Mouse (Mus musculus): ENCODE data around the gene Hrc.
"Not testable (repeated sequence)": the region's sequence is repeated elsewhere in the genome, so short reads cannot be mapped to it uniquely, and the experiment has no call there.

Hrc gene

DNA sequence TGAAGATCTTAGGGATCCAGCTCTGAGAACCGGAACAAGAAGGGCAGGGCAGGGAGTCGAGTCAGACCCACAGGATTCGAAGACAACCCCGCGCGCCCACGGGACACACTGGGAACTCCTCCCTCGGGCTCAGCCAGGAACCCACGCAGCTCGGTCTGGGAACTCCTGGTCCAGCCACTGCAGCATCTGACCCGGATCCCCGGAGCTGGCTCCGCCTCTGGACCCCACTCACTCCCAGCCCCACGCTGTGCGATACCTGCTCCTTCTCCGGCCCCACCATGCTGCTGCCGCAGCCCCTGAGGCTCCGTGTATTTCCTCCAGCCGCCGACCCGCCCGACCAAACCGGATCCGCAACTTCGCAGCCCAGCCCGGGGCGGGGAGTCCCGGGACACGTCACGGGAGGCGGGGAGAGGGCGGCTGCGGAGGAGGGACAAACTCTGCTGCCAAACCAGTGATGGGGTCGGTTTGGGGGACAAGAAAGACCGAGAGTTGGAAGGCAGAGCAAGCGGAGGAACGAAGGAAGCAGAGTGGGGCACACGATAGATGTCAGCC lies 1.6 kb upstream of the Hrc start, which contains the start of gene Trpm4:
Trpm4 (minus strand) TSS at position 350 of the 552 bp plus-strand sequence.
- DNase-seq (ENCODE audit: low read depth, low spot score), result no peak

DNA sequence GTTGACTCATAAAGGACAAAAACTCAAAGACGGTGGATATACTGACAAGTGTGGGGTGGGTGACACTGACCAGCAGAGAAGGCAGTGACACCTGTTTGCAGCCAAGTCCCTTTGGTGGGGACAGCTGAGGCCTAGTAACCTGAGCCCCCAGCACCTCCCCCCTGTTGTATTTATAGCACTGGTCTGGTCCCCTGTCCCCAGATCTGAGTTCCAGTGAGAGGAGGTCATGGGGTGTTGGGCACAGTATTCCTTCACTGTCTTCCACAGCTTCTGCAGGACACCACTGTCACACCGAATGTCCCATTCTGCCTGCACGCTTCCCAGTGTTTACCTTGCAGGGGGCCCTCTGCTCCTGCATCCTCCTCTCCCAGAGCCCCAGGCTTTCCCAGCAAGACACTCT lies 485 bp upstream of the Hrc start:
- no peak for DNase-seq (ENCODE audit: low read depth, low spot score)

DNA sequence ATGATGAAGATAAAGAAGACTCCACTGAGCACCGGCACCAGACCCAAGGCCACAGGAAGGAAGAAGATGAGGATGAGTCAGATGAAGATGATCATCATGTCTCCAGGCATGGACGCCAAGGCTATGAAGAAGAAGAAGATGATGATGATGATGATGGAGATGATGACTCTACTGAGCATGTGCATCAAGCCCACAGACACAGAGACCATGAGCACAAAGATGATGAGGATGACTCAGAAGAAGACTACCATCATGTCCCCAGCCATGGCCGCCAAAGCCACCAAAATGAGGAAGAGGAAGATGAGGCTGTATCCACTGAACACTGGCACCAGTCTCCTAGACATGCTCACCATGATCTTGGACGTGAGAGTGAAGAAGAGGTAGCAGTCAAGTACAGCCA lies 1.2 kb downstream of the Hrc start:
- DNase-seq (ENCODE audit: low read depth, low spot score), result no peak

DNA sequence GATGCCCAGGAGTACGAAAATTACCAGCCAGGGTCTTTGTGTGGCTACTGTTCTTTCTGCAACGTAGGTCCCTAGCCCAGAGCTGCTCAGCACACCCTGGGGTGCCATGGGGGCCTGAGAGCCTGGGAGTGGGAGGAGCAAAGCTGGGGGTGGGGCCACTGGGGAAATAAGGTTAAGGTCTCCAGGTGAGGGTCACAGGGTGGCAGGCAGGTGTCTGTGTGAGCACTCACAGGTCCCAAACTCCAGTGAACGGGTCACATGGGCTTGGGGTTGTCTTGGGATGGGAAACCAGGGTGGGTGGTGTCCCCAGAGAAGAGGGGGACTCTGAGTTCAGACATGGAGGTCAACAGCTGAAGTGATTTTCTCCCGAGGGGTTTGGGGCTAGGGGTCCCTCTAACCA lies 2.4 kb downstream of the Hrc start:
- DNase-seq (ENCODE audit: low read depth, low spot score), result no peak

DNA sequence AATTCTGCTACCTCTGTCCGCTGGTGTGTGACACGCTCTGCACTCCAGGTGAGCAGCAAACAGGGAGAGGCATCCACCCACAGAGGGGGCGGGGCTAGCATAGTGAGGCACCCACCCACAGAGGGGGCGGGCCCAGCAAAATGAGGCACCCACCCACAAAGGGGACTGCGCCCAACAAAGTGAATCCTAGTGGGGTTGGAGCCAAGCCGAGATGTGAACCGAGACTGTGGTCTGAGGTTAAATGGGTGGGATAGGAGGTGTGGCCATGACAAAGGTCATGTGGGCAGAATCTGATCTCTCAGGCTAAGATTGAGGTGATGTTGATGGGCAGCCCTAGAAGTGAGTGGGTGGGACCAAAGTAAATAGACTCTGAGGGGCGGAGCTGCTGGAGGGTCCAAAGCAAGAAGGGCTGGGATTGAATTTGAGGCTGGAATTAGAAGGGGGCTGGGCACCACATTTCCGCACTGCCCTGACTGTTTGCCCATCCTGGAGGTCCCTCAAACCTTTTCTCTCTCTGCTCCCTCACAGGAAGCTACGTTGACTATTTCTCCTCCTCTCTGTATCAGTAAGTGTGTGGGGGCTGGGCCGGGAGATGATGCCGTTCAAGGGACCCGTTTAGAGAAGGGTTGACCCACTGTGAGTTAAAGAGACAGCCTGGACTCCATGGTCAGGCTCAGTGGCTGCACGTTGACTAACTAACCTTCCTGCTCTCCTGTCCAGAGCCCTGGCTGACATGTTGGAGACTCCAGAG lies 3.2 kb downstream of the Hrc start:
- no peak for DNase-seq (ENCODE audit: low read depth, low spot score)

DNA sequence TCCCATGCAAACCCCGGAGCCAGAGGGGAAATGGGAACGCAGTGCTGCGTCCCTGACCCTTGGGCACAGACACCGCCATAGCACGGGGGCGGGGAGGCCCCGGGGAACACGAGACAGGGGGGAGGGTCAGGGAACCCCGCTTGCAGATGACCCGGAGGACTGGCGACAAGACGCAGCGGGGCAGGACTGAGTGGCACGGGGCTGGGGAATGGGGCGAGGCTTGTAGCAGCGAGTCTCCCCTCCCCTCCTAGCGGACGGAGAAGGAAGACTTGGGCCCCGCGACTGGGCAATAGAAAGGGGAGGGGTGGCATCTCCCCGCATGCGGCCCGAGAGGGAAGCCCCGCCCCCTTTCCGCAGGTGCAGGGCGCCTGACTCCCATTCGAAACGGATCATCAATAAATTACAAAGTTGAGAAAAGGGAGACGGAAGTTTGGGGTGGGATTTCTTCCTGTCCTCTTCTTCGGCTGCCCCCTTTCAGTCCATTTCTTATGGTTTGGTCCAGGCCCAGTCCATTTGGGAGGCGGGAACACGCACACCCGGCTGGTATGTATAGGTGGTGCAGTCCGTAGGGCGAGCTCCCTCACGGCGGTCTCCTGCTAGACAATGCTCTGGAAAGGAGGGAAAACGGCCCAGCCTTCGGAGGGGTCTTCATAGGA lies 4.4 kb downstream of the Hrc start:
- DNase-seq (ENCODE audit: low read depth, low spot score), result peak; percentile 54

DNA sequence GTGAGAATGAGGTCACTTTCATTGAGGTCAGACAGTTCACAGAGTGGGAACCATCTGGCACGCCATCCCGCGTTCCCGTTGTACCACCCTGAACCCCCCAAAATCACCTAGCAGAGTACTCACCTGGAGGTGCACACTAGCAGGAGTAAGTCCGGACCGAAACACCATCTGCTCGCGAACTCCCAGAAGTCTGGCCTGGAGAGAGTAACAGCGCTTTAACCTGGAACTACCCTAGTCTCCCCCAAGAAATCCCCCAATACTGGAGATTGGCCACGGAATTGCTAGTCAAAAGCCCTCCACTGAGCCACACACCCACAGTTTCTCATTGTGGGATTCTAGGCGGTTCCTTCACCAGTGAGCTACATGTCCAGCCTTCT lies 5.0 kb downstream of the Hrc start:
- DNase-seq (ENCODE audit: low read depth, low spot score), result no peak

DNA sequence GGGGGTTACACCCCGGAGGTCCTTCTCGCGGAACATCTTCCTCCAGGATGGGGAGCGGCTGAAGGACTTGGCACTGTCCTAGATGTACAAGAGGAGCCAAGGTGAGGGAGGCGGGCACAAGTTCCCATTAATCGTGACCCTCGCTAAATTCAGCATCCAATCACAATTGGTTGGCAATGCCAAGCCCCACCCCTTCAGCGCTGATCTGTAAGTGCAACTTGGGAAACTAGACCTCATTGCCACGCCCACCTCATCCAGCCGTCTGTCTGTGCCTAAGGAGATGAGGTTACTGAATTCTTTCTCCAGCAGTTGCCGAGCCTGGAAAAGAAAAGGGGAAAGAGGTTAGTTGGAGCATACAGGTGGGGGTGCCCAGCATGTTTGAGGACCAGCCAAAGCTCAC lies 5.6 kb downstream of the Hrc start:
- DNase-seq (ENCODE audit: low read depth, low spot score), result no peak

DNA sequence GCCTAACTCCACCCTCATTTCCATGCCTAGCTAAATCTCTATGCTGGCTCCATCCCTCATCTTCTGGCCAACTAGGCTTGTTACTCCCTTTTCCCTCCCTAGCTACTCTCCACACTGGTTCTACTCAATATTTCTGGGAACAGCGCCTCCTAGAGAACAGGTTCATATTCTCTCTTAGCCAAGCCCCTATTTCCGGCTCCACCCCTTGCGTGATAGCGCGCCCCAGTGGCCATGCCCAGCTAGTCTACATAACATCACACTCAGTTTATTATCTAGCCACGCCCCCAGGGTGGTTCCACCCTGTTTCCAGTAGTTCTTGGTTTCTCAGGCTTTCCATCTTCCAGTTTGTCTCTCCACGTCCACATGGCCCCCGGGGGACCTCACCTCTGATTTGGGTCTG lies 6.2 kb downstream of the Hrc start:
- DNase-seq (ENCODE audit: low read depth, low spot score), result peak; percentile 75

DNA sequence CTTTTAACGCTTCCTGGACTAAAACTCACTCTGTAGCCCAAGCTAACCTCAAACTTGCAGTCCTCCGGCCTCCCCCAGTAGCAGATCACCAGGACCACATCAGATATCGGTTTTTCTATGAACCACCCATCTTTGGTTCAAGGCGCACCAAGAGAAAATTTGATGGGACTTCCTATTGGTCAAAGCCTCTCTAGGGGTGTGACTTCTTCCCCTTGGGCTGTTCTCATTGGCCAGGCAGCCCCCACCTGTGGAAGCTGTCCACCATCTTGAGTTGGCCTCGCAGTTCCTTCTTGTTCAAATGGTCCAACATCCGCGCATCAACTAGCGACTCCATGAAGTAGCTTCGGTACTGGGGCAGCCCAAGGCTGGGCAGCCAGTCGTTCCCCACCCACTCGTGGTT lies 7.0 kb downstream of the Hrc start:
- DNase-seq (ENCODE audit: low read depth, low spot score), result no peak

DNA sequence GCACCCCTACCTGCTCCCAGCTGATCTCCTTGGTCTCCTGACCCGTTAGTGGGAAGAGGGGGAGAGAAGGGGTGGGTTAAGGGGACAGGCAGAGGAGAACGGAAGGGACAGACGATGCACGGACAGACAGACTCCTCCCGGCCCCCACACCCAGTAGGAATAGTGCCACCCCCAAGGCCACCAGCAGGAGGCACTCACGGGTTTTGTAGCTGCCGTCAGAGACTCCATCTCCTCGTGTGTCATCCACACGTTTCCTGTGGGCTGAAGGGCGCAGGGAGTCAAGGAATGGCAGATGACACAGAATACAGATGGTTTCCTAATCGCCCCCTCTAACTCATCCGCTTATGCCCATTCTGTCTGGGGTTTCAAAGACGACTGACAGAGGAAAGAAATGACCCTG lies 8.5 kb downstream of the Hrc start:
- DNase-seq (ENCODE audit: low read depth, low spot score), result no peak

DNA sequence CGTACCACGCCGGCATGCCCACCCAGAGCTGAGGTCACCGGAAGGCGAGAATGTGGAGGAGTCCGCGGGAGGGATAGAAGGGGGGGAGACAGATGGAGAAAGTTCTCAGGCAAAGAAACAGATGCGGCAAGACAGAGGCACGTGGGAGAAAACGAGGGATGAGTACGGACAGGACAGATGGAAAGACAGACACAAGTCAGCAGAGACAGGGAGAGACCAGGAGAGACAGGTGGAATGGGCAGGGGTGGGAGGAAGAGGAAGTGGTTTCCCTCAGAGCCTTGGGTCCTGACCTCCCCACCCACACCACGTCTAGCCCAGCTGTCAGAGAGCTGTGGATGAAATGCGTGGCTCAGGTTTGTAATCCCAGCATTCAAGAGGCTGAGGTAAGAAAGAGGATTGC lies 11.8 kb downstream of the Hrc start:
- no peak for DNase-seq (ENCODE audit: low read depth, low spot score)

DNA sequence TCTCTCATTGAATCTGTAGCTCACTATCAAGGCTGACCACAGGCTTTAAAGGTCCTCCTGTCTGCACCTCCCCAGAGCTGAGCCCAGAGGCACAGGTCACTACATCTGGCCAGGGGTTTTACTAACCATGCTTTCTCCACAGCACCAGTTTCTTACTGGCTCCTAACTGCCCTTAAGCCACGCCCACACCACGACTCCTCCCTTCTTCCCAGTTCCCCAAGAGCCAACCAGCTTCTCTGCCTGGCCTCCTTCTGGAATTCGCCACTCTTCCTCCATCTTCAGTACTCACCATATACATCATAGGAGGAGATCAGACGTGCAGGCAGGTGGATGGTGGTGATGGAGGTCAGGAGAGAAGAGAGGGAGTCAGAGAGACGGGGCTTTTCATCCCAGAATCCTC lies 18.0 kb downstream of the Hrc start:
- no peak for DNase-seq (ENCODE audit: low read depth, low spot score)

DNA sequence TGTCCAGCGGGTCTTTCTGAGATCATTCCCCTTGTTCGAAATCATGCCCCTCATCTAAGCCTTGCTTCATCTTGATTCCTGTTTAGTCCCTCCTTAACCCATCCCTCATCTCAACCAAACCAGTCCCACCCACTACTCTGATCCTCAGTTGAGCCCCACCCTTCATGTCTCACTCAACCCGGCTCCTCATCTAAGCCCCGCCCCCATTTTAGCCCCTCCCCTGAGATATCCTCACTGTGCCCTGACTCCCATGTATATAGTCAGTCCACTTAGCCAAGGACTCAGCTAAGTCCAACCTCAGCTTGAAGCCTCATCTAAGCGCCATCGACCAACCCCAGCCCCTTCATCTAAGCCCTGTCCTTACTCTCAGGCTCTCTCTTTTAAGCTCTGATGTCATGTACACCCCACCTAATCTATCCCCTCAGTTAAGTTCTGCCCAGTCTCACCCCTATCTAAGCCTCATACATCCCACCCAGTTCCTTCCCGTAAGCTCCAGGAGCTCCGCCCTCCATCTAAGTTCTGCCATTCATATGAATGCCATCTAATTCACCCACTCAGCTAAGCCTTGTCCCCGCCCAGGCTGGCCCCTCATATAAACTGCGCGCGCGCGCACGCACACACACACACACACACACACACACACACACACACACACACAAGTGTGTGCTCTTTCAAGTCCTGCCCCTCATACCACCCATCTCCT lies 20.4 kb downstream of the Hrc start:
- DNase-seq (ENCODE audit: low read depth, low spot score), result no peak

DNA sequence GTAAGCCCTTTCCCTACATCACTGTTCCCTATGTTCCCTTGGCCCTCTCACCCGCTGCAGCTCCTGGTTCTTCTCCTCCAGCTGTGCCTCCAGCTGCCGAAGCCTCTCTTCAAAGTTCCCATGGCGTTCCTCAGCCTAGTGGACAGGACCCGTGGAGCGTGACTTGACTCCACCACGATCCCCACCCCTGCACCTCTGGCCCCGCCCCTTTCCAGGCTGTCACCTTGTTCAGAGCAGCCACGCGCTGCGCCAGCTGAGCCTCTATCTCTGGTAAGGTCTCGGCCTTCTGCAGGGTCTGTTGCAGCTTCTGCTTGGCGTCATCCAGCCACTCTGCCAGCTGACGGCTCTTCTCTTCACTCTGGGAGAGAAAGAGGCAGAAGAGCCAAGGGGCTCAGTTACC lies 21.0 kb downstream of the Hrc start:
- DNase-seq (ENCODE audit: low read depth, low spot score), result no peak

DNA sequence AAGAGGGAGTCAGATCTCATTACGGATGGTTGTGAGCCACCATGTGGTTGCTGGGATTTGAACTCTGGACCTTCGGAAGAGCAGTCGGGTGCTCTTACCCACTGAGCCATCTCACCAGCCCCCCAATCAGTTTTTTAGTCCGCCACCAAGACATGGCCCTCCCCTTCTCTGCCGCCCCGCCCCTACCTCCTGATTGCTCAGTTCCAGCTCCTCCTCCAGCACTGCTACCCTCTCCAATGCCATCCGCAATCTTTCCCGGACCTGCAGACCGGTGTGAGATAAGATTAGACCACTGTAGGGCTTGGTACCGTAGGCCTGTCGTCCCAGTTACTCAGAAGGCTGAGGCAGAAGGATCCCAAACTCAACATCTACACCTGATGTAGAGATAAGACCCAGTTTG lies 24.0 kb downstream of the Hrc start:
- not testable (repeated sequence) for DNase-seq (ENCODE audit: low read depth, low spot score)

DNA sequence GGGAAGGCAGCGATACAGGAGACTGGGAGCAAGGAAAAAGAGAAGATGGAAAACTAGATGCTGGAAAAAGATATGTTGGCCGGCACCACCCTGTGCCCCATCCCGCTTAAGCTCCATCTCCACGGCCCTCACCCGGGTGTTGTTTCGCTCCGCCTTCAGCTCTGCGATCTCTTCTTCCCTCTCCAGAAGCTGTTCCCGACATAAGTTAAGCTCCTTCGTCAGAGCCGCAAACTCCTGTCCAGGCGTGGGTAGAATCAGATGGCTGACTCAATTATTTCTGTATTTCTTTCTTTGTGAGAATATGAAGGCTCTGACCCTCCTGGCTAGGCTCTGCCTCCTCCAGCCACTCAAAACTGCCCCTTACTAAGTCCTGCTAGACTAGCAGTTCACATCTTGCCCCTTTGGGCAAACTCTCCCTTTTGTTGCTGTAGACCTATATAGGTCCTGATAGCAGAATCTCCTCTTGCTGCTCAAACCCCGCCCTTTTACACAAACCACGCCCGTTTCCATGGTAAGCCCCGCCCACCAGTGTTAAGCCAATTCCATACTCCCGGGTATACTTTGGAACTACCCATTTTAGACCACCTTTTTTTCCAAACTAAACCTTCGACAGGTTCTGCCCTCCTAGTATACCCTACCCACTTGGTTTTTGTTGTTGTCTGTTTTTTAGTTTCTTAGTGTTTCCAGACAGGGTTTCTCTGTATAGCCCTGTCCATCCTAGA lies 25.5 kb downstream of the Hrc start:
- DNase-seq (ENCODE audit: low read depth, low spot score), result no peak

DNA sequence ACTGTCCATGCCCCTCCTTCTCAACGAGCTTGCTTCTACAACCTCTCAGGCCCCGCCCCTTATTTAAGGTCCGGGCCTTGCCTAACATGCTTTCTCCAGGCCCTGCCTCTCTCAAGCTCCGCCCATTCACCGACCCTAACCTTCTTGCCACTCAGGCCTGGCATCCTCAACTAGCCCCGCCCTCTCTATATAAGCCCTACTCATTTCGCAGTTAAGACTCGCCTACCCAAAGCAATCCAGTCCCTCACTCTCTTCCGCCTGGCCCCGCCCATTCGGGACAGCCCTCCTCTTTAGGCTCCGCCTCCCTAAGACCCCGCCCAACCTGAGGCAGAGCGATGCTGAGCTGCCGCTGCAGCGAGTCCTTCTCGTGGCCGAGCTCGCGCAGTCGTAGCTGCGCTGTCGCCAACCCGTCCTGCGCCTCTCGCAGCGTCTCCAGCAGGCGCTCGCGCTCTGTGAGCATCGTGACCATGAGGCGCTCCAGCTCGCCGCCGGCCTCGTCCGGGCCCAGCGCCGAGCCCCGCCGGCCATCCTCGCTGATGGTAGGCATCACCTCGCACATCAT lies 26.2 kb downstream of the Hrc start:
- DNase-seq (ENCODE audit: low read depth, low spot score), result peak; percentile 78

DNA sequence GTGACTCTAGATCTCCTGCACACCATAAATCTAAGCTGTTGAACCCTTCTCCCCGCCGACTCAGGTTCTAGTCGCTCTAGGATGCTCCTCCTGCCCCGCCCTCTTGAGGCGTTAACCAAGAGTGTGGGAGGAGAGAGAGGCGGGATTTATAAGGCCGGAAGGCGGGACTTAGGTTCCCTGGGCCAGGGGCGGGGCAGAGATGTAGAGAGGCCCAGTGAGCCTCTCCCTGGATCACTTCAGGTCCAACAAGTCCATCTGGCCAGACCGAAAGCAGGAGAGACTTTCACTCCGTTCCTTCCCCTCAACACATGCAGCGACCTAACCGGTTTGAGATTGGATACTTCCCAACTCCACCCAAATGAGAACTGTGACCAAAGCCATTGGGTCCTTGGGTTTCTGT lies 27.7 kb downstream of the Hrc start:
- no peak for DNase-seq (ENCODE audit: low read depth, low spot score)

DNA sequence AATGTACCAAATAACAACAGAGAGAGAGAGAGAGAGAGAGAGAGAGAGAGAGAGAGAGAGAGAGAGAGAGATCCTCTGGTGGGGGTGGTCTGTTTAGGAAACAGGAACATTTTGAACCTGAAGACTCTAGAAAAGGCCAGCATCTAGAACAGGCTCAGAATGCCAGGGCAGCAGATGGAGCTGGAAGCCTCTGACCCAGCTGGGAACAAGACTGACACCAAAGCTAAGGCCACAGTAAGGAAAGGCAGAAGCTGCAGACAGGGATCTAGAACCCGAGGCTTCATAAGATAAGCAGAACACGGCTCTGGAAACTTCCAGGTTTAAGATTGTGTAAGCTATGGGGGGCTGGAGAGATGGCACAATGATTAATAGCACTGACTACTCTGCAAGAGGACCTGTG lies 28.9 kb downstream of the Hrc start:
- DNase-seq (ENCODE audit: low read depth, low spot score), result no peak

DNA sequence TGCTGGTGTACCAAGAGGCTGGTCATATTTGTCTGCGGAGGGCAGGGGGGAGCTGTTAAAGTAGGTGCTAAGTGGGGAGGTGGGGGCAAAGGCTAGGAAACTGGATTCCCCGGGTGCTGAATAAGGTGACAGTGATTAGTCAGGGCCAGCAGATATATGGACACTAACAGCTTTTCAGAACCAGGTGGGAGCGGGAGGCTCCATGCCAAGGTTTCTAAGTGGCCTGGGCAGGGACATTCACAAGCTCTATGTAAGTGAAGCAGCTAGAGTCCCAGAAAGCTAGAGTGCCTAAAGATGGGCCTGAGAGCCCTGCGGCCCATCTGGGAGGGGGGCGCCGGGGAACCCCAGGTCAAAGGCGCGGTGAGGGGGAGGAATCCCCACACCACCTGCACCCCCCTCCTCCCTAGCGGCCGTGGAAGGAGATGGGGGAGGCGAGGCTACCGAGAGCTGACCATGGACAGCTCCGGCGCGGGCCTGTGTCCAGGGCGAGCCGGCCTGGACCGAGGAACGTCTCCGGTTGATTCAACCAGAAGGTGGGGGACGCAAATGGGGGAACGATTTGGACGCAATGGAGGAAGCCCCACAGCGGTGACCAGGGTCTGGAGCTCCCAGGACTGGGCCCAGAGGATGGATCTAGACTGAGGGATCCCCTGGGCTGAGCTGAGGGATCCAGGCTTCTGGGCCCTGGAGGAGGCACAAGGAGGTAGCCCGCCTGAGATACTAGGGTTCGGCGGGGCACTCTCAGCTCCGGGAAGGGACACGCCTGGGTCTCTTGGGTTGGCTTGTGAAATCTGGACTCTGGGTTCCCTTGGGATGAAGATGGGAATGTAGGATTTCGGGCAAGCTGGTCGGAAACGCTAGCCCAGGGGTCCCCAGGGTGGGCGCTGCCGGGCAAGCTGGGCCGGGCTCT lies 30.9 kb downstream of the Hrc start:
- no peak for DNase-seq (ENCODE audit: low read depth, low spot score)

All from retina, postnatal 7 days (tissue).